Mouse (Mus musculus) embryonic facial prominence, embryonic 11.5 days (tissue): ENCODE measurements around the gene Vps13c. TPM values are rescaled to one million over a fixed set of nuclear protein-coding genes. Genes with fewer than 3 reads are reported as not detected.

Source experiments
- ATAC-seq: fragments of 200-750 bp; cut with Nextera tagmentation; replicated peaks from 2 replicates; pipeline ENCODE4 v1.8.0; 2017; ENCODE audit warnings: low read depth; ENCODE audit not compliant: insufficient number of reproducible peaks, low FRiP score, low TSS enrichment
- DNase-seq: peaks from one replicate; pipeline ENCODE4 v3.0.0-alpha.2; 2015; ENCODE audit warnings: low spot score
- H3K27ac ChIP-seq: fragments of 300-500 bp; sonication (generic); replicated peaks from 2 replicates; pipeline ENCODE4 v1.5.1; 2014; ENCODE audit warnings: mild to moderate bottlenecking, low read depth, low read length, control low read depth
- H3K27me3 ChIP-seq: fragments of 300-500 bp; sonication (generic); 2 replicates; pipeline ENCODE4 v1.6.1; 2014; ENCODE audit warnings: mild to moderate bottlenecking, low read length, moderate library complexity, mixed read lengths; ENCODE audit not compliant: control insufficient read depth, insufficient read depth
- H3K36me3 ChIP-seq: fragments of 300-500 bp; sonication (generic); replicated peaks from 2 replicates; pipeline ENCODE4 v1.6.1; 2014; ENCODE audit warnings: low read depth, mild to moderate bottlenecking, low read length, moderate library complexity, mixed read lengths; ENCODE audit not compliant: control insufficient read depth, insufficient read depth
- H3K4me1 ChIP-seq: fragments of 300-500 bp; sonication (generic); 2 replicates; pipeline ENCODE4 v1.6.1; 2014; ENCODE audit warnings: low read length, mixed read lengths; ENCODE audit not compliant: control insufficient read depth, insufficient read depth
- H3K4me2 ChIP-seq: fragments of 300-500 bp; sonication (generic); 2 replicates; pipeline ENCODE4 v1.6.1; 2014; ENCODE audit warnings: low read depth, mild to moderate bottlenecking, control low read depth, low read length, moderate library complexity
- H3K4me3 ChIP-seq: fragments of 300-500 bp; sonication (generic); 2 replicates; pipeline ENCODE4 v1.5.1; 2014; ENCODE audit warnings: low read depth, low read length, control low read depth
- H3K9ac ChIP-seq: fragments of 300-500 bp; sonication (generic); replicated peaks from 2 replicates; pipeline ENCODE4 v1.6.1; 2014; ENCODE audit warnings: mild to moderate bottlenecking, control low read depth, low read length
- H3K9me3 ChIP-seq: fragments of 300-500 bp; sonication (generic); replicated peaks from 2 replicates; pipeline ENCODE4 v1.6.1; 2016; ENCODE audit warnings: mild to moderate bottlenecking, low read length, inconsistent platforms, mixed read lengths; ENCODE audit not compliant: control insufficient read depth
- WGBS: fragments of 180-500 bp; shearing (Covaris S2); extraction: QIAGEN DNeasy Blood & Tissue Kit; methylation state at CpG from one replicate; pipeline ENCODE4 v1.1.7; 2014; 5-methylcytosine and 5-hydroxymethylcytosine counted together
- polyA plus RNA-seq: library from polyadenylated mRNA; unstranded; fragments of >200 nt; fragmentation: Nextera tagmentation; extraction: Ambion mirVana; gene quantifications from 2 replicates; pipeline ENCODE4 v1.2.1, GENCODE M21; 2014

The Vps13c gene
- polyA plus RNA-seq, 1 experiment from 2014 or later, result 5.2 TPM

GRCm38 (mm10) chr9:67893474-67893873, 53.3 kb downstream of the Vps13c start:
- DNase-seq (no peak), ATAC-seq (no peak)
- Histone ChIP-seq H3K9ac (no peak overlapping the region), H3K27me3 (no peaks in the 10 kb centered on the region), H3K27ac (no peak overlapping the region), H3K4me3 (no peak overlapping the region), H3K4me2 (no peak overlapping the region), H3K4me1 (no peaks in the 10 kb centered on the region), H3K9me3 (no peaks in the 10 kb centered on the region), H3K36me3 (no peaks in the 10 kb centered on the region)
- 85% methylated on average over 1 of the region's 1 CpGs for WGBS

- H3K4me2 ChIP-seq, result no peak overlapping the region
- DNase-seq (no peak), ATAC-seq (no peak)
- H3K4me1 ChIP-seq, result no peaks in the 10 kb centered on the region
- no peak overlapping the region for H3K27ac ChIP-seq
- H3K4me3 ChIP-seq, result no peak overlapping the region
- WGBS, result 66% methylated on average over 12 of the region's 12 CpGs
- H3K36me3 ChIP-seq, result no peaks in the 10 kb centered on the region
- H3K9ac ChIP-seq, result no peak overlapping the region
- H3K27me3 ChIP-seq, result no peaks in the 10 kb centered on the region
- no peaks in the 10 kb centered on the region for H3K9me3 ChIP-seq
Observed at GRCm38 (mm10) chr9:67896646-67897295, 56.6 kb downstream of the Vps13c start.

GRCm38 (mm10) chr9:67900398-67900797, 60.2 kb downstream of the Vps13c start:
- ATAC-seq (no peak), DNase-seq (no peak)
- Histone ChIP-seq H3K9ac (no peak overlapping the region), H3K4me2 (no peak overlapping the region), H3K27me3 (no peaks in the 10 kb centered on the region), H3K4me1 (no peaks in the 10 kb centered on the region), H3K27ac (no peak overlapping the region), H3K4me3 (no peak overlapping the region), H3K9me3 (no peaks in the 10 kb centered on the region), H3K36me3 (no peaks in the 10 kb centered on the region)
- 58% methylated on average over 5 of the region's 5 CpGs for whole genome bisulfite sequencing

DNA sequence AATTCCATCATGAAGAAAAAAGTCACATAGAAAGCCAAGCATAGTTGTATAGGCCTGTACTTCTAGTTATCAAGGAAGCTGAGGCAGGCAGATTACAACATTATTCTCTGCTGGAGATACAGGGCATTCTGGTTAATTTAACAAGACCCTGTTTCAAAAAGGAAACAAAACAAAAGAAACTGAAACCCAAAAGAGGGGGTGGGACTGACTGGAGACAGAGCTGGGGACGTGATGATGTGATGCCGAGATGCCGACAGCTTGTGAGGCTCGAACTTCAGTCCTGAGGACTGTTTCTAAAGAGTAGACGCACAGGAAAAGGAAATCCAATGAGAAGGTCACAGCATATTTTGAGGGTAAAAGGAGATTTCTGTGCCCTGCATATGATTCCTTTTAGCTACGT, 64.2 kb downstream of the Vps13c start:
- no peak overlapping the region for H3K4me2 ChIP-seq
- no peaks in the 10 kb centered on the region for H3K27me3 ChIP-seq
- no peaks in the 10 kb centered on the region for H3K9me3 ChIP-seq
- no peak overlapping the region for H3K9ac ChIP-seq
- H3K27ac ChIP-seq, result no peak overlapping the region
- H3K4me3 ChIP-seq, result no peak overlapping the region
- H3K4me1 ChIP-seq, result no peaks in the 10 kb centered on the region
- H3K36me3 ChIP-seq, result no peaks in the 10 kb centered on the region; the same call in 1 of the 2 replicates
- no peak for DNase-seq
- no peak for ATAC-seq
- 71% methylated on average over 6 of the region's 6 CpGs for WGBS

GRCm38 (mm10) chr9:67905541-67905940, 65.3 kb downstream of the Vps13c start:
- Histone ChIP-seq H3K4me2 (no peak overlapping the region), H3K4me1 (no peaks in the 10 kb centered on the region), H3K27ac (no peak overlapping the region), H3K9ac (no peak overlapping the region), H3K4me3 (no peak overlapping the region), H3K27me3 (no peaks in the 10 kb centered on the region), H3K9me3 (no peaks in the 10 kb centered on the region), H3K36me3 (no peaks in the 10 kb centered on the region; the same call in 1 of the 2 replicates)
- ATAC-seq, result no peak
- WGBS, result 91% methylated on average over 2 of the region's 2 CpGs
- no peak for DNase-seq

- ATAC-seq (no peak), DNase-seq (no peak)
- H3K9ac ChIP-seq, result no peak overlapping the region
- no peaks in the 10 kb centered on the region for H3K27me3 ChIP-seq
- H3K4me1 ChIP-seq, result no peaks in the 10 kb centered on the region
- no peaks in the 10 kb centered on the region for H3K9me3 ChIP-seq
- no peak overlapping the region for H3K4me2 ChIP-seq
- no peak overlapping the region for H3K4me3 ChIP-seq
- H3K36me3 ChIP-seq, result no peaks in the 10 kb centered on the region; the same call in none of the 2 replicates
- no peak overlapping the region for H3K27ac ChIP-seq
- 89% methylated on average over 7 of the region's 7 CpGs for WGBS
Observed at GRCm38 (mm10) chr9:67914681-67915080, 74.5 kb downstream of the Vps13c start.

DNA sequence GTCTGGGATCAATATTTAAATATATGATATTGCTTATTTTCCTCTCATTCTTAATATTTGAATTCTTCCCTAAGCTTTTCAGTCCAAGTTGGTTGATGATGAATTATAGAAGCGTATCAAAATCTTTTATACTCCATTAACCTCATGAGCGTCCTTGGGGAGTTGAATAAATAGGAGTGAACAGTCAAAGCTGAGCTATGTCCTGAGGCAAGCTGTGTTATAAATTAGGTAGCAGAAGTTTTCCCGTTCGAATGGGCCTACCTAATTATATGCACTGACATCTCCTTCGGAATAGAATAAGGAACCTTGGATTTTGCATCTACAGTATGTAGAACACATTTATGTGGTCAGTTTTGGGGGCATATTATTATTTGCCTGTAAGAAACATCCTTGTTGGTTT, 82.2 kb downstream of the Vps13c start:
- no peak overlapping the region for H3K27ac ChIP-seq
- no peaks in the 10 kb centered on the region for H3K27me3 ChIP-seq
- H3K4me1 ChIP-seq, result no peaks in the 10 kb centered on the region
- H3K4me3 ChIP-seq, result no peak overlapping the region
- no peaks in the 10 kb centered on the region for H3K9me3 ChIP-seq
- 79% methylated on average over 5 of the region's 5 CpGs for WGBS
- no peak overlapping the region for H3K9ac ChIP-seq
- H3K36me3 ChIP-seq, result no peaks in the 10 kb centered on the region
- DNase-seq, result no peak
- ATAC-seq, result no peak
- H3K4me2 ChIP-seq, result no peak overlapping the region

DNA sequence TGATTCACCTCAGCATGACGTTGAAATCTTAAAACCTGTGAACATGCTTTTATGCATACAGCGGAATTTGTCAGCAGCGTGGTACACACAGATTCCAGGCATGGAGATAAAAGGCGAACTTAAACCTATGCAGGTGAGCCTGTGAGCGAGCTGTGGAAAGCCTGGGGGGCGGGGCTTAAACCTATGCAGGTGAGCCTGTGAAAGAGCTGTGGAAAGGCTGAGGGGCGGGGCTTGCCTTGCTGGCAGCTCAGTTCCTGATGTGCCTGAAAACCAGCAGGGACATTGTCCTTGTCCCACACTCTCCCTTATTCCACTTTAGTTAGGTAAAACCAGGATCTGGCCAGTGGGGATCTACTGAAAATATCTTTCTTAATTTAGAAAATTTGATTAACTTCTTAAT, 90.4 kb downstream of the Vps13c start:
- no peak overlapping the region for H3K4me2 ChIP-seq
- ATAC-seq, result no peak
- no peak overlapping the region for H3K27ac ChIP-seq
- DNase-seq, result peak; percentile 26
- no peaks in the 10 kb centered on the region for H3K36me3 ChIP-seq
- no peak overlapping the region for H3K9ac ChIP-seq
- H3K4me3 ChIP-seq, result no peak overlapping the region
- H3K27me3 ChIP-seq, result no peaks in the 10 kb centered on the region
- no peaks in the 10 kb centered on the region for H3K4me1 ChIP-seq
- H3K9me3 ChIP-seq, result no peaks in the 10 kb centered on the region
- 75% methylated on average over 7 of the region's 7 CpGs for WGBS
